Mouse (Mus musculus): Measurements from ENCODE around the gene Gm4513. TPM values are rescaled to one million over a fixed set of nuclear protein-coding genes. Genes with fewer than 3 reads are reported as not detected.
"Not testable (repeated sequence)": the region's sequence is repeated elsewhere in the genome, so short reads cannot be mapped to it uniquely, and the experiment has no call there.

Gene Gm4513
- total RNA-seq (2021), result not detected
- long read RNA-seq, experiment 1, result 0 reads
- long read RNA-seq, experiment 2, result 0 reads

GRCm38 (mm10) chr7:20598921-20599320, at the start of gene Gm4513:
TSS of gene Gm4513 (minus strand) at chr7:20599021.
- not testable (repeated sequence) for DNase-seq

- DNase-seq, result not testable (repeated sequence)
These were observed 22.7 kb downstream of the Gm4513 start, which contains the start of gene Gm4141 for GRCm38 (mm10) chr7:20576141-20576540. TSS of gene Gm4141 (minus strand) at chr7:20576241.

- not testable (repeated sequence) for DNase-seq
These were observed 53.2 kb downstream of the Gm4513 start, which contains the start of gene Gm5726 for GRCm38 (mm10) chr7:20545657-20546056. TSS of gene Gm5726 (minus strand) at chr7:20545757.

Other genes starting within 250 kb of the Gm4513 start
- not detected for gene Gm5728, start 223.6 kb downstream of the Gm4513 start, total RNA-seq (2021)
- not detected for gene Vmn1r100, start 181.1 kb downstream of the Gm4513 start, total RNA-seq (2021)
- gene Vmn1r101, start 156.4 kb downstream of the Gm4513 start, total RNA-seq (2021), result not detected
- not detected for gene Gm10670, start 124.1 kb downstream of the Gm4513 start, total RNA-seq (2021)
- not detected for gene Vmn1r103, start 88.5 kb downstream of the Gm4513 start, total RNA-seq (2021)
- not detected for gene Vmn1r104, start 65.2 kb downstream of the Gm4513 start, total RNA-seq (2021)
- not detected for gene Gm5726, start 53.3 kb downstream of the Gm4513 start, total RNA-seq (2021)
- gene Gm4141, start 22.8 kb downstream of the Gm4513 start, total RNA-seq (2021), result not detected
- not detected for gene Vmn1r107, start 69.9 kb upstream of the Gm4513 start, total RNA-seq (2021)
- not detected for gene Vmn1r111, start 104.2 kb upstream of the Gm4513 start, total RNA-seq (2021)
- gene Gm10668, start 131.6 kb upstream of the Gm4513 start, total RNA-seq (2021), result not detected
- gene Vmn1r112, start 172.2 kb upstream of the Gm4513 start, total RNA-seq (2021), result not detected
- not detected for gene Vmn1r113, start 188.3 kb upstream of the Gm4513 start, total RNA-seq (2021)
- not detected for gene Vmn1r114, start 213.2 kb upstream of the Gm4513 start, total RNA-seq (2021)
- not detected for gene Vmn1r115, start 246.0 kb upstream of the Gm4513 start, total RNA-seq (2021)